Mouse (Mus musculus) bone marrow macrophage, adult 2 months (primary cell): Measurements from ENCODE around the gene Nutf2.

ENCODE experiments used
- CTCF ChIP-seq: IDR thresholded peaks from 2 replicates; pipeline ENCODE4 v1.5.1; 2012; ENCODE audit warnings: low read depth, mild to moderate bottlenecking, low read length, moderate library complexity
- POLR2A ChIP-seq: IDR thresholded peaks from 2 replicates; pipeline ENCODE4 v1.6.1; 2012; ENCODE audit warnings: mild to moderate bottlenecking, low read depth, low read length, borderline replicate concordance

DNA sequence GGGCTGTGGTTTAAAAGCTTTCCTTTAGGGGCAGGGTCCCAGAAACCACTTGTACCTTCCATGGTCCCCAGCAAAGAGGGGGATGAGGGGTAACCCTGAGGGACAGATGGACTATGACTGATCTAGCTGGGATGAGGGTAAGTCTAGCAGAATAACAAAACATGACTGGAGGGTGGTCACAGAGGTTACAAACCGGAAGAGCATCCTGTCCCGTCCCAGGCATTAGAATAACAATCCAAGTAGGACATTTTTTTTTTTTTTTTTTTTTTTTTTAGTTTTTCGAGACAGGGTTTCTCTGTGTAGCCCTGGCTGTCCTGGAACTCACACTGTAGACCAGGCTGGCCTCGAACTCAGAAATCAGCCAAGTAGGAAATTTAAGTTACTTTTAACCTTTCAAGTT, 10.4 kb upstream of the Nutf2 start:
- TF ChIP-seq POLR2A (no peak), CTCF (no peak)
